Mouse (Mus musculus): ENCODE results near the gene Gnrhr. TPM values are rescaled to one million over a fixed set of nuclear protein-coding genes. Genes with fewer than 3 reads are reported as not detected.
A peak's percentile ranks its signal among the peaks of the same experiment; 100 is the strongest.

Gene Gnrhr
- polyA plus RNA-seq, 1 experiment from 2014 or later, result not detected

GRCm38 (mm10) chr5:86172088-86172448 lies 25.6 kb downstream of the Gnrhr start:
- peaks cover 18% of the 10 kb centered on the region for H3K4me1 ChIP-seq (replicated peaks)
- peak overlapping the region; percentile 96 for H3K4me2 ChIP-seq
- no peaks in the 10 kb centered on the region for H3K9me3 ChIP-seq (replicated peaks)
- no peaks in the 10 kb centered on the region for H3K27me3 ChIP-seq
- DNase-seq (no peak), ATAC-seq (ENCODE audit: low read depth) (peak; percentile 4; the same call in 1 of the 2 replicates)
- WGBS (ENCODE audit: insufficient replicate concordance), result 1% methylated on average over 15 of the region's 15 CpGs
- no peaks in the 10 kb centered on the region; the same call in 1 of the 2 replicates for H3K36me3 ChIP-seq
- H3K27ac ChIP-seq, result peak overlapping the region; percentile 89
- peak overlapping the region; percentile 86 for H3K9ac ChIP-seq
- peak overlapping the region; percentile 82 for H3K4me3 ChIP-seq (replicated peaks)

Other genes starting within 250 kb of the Gnrhr start
- gene Cenpc1, start 132.3 kb downstream of the Gnrhr start, polyA plus RNA-seq (2015; fragmentation: Nextera tagmentation; extraction: Ambion mirVana), result 16.0 and 19.6 TPM in 2 replicates
- gene Stap1, start 126.2 kb downstream of the Gnrhr start, polyA plus RNA-seq (2015; fragmentation: Nextera tagmentation; extraction: Ambion mirVana), result 2.4 and 2.8 TPM in 2 replicates
- gene Uba6, start 25.1 kb downstream of the Gnrhr start, polyA plus RNA-seq (2015; fragmentation: Nextera tagmentation; extraction: Ambion mirVana), result 4.1 and 5.7 TPM in 2 replicates
- not detected in 2 replicates for gene Tmprss11c, start 91.4 kb upstream of the Gnrhr start, polyA plus RNA-seq (2015; fragmentation: Nextera tagmentation; extraction: Ambion mirVana)
- gene Tmprss11d, start 175.5 kb upstream of the Gnrhr start, polyA plus RNA-seq (2015; fragmentation: Nextera tagmentation; extraction: Ambion mirVana), result not detected in 2 replicates